Comparison of ENCODE assay signal across 7 mouse cellular contexts in the genomic region with DNA sequence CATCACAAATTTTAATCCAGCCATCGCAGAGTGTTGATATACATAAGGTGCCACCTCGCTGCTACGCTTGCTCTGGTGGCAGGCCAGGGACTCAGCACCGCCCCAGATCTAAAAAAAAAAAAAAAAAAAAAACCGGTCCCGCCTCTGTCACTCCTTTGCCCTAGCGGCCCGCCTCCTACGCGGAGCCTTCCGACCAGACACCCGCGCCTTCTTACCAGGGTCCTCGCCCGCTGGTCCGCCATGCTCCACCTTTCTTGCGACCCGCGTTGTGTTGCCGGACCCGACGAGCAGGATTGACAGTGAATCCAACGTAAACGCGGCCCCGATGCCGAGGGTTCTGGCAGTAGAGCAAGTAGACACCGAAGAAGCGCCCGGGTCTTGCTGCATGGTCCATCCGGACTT. TPM values are rescaled to one million over a fixed set of nuclear protein-coding genes. Genes with fewer than 3 reads are reported as not detected.
A peak's percentile ranks its signal among the peaks of the same experiment; 100 is the strongest.
DNase-seq lines count a peak whose midpoint lies in the region; ATAC-seq and TF ChIP-seq lines count a peak whose summit lies in the region.

A gene (plus strand): TSS at position 192 of the 402 bp plus-strand sequence.

- no peak for TF ChIP-seq EP300 in lung, postnatal 0 days (IDR thresholded peaks at IDR 0.05)

- ATAC-seq in forebrain, embryonic 12.5 days (ENCODE audit: low FRiP score): peak; percentile 62
- peak; percentile 72 for ATAC-seq in lung, postnatal 0 days

- DNase-seq in ES-CJ7 (ENCODE audit: low read depth, low spot score): peak; percentile 67
- DNase-seq in adrenal gland, adult 18-20 months (ENCODE audit: low spot score in 2 of 2): peak; percentile 63 to 71
- DNase-seq in heart, postnatal 25 days (ENCODE audit: low spot score): peak; percentile 51
- DNase-seq in layer of hippocampus, adult 9-11 months: peak; percentile 71
- peak; percentile 80 for DNase-seq in lung, postnatal 0 days (ENCODE audit: low spot score)
- DNase-seq in ovary, postnatal 14 days (ENCODE audit: low spot score): peak; percentile 51

- no peaks in the 10 kb centered on the region for H3K9me3 ChIP-seq in forebrain, embryonic 12.5 days
- H3K9me3 ChIP-seq in lung, postnatal 0 days (ENCODE audit: low read length): no peaks in the 10 kb centered on the region

- H3K27me3 ChIP-seq in forebrain, embryonic 12.5 days: no peaks in the 10 kb centered on the region
- no peaks in the 10 kb centered on the region for H3K27me3 ChIP-seq in lung, postnatal 0 days (replicated peaks; ENCODE audit: insufficient read depth, low read length)

- under 1% methylated on average over 31 of the region's 31 CpGs for WGBS in forebrain, embryonic 12.5 days
- under 1% methylated on average over 31 of the region's 31 CpGs for WGBS in lung, postnatal 0 days

- peak within 1 kb of the TSS; percentile 96 for H3K27ac ChIP-seq in forebrain, embryonic 12.5 days
- H3K27ac ChIP-seq in lung, postnatal 0 days (ENCODE audit: low read length): peak within 1 kb of the TSS; percentile 96

- peaks cover 38% of the 10 kb centered on the region for H3K36me3 ChIP-seq in forebrain, embryonic 12.5 days (replicated peaks)
- H3K36me3 ChIP-seq in lung, postnatal 0 days (ENCODE audit: insufficient read depth, low read length): 0 out of 2 replicates have a peak, but pooled peaks cover 6% of the 10 kb centered on the region

- peaks cover 27% of the 10 kb centered on the region for H3K4me1 ChIP-seq in forebrain, embryonic 12.5 days
- peaks cover 13% of the 10 kb centered on the region for H3K4me1 ChIP-seq in lung, postnatal 0 days (ENCODE audit: insufficient read depth, low read depth, low read length)

- intact Hi-C loops in heart, postnatal 25 days (cut with DNase I): no loop called here

- H3K4me3 ChIP-seq in forebrain, embryonic 12.5 days (replicated peaks): peak within 1 kb of the TSS; percentile 79
- H3K4me3 ChIP-seq in lung, postnatal 0 days (ENCODE audit: low read depth, low read length): peak within 1 kb of the TSS; percentile 79

- H3K9ac ChIP-seq in forebrain, embryonic 12.5 days: peak within 1 kb of the TSS; percentile 83
- peak within 1 kb of the TSS; percentile 80 for H3K9ac ChIP-seq in lung, postnatal 0 days (replicated peaks; ENCODE audit: low read depth)

- peak within 1 kb of the TSS; percentile 93 for H3K4me2 ChIP-seq in forebrain, embryonic 12.5 days
- H3K4me2 ChIP-seq in lung, postnatal 0 days (replicated peaks; ENCODE audit: low read depth, low read length): peak within 1 kb of the TSS; percentile 91

- TF ChIP-seq CTCF in lung, postnatal 0 days (IDR thresholded peaks at IDR 0.05): no peak

RNA-seq across cellular contexts. Expression of the gene that starts here (rescaled TPM):
- 100 to 1,000 TPM in 1 of 2 experiments, 10 to 100 TPM in 1; 98.7 to 105 TPM for total RNA-seq in adrenal gland, adult 18-20 months (2021)
- 146 and 157 TPM in 2 replicates for polyA plus RNA-seq in forebrain, embryonic 12.5 days (2016; fragmentation: Nextera tagmentation; extraction: Ambion mirVana)
- total RNA-seq in heart, postnatal 25 days (2021): 10 to 100 TPM; 43.0 to 49.7 TPM
- polyA plus RNA-seq in lung, postnatal 0 days (2015; fragmentation: Nextera tagmentation; extraction: Ambion mirVana): 76.1 and 77.4 TPM in 2 replicates

Comparison
In these comparisons a context has a peak if more than half of its experiments do, and no peak if none do; other contexts are left out.
1. Peak in every context shown above with its lines: DNase-seq, ATAC-seq, H3K4me3 ChIP-seq and H3K27ac ChIP-seq.